Mouse (Mus musculus) heart, embryonic 15.5 days (tissue): ENCODE results near the gene Tfrc. TPM values are rescaled to one million over a fixed set of nuclear protein-coding genes. Genes with fewer than 3 reads are reported as not detected.

Source experiments
- ATAC-seq: fragments of 200-750 bp; cut with Nextera tagmentation; replicated peaks from 2 replicates; pipeline ENCODE4 v1.8.0; 2017; ENCODE audit warnings: low read depth, moderate TSS enrichment; ENCODE audit not compliant: insufficient number of reproducible peaks, insufficient read depth, low FRiP score
- H3K27ac ChIP-seq: fragments of 300-500 bp; sonication (generic); 2 replicates; pipeline ENCODE4 v1.5.1; 2015; ENCODE audit warnings: mild to moderate bottlenecking, inconsistent platforms
- H3K27me3 ChIP-seq: fragments of 300-500 bp; sonication (generic); 2 replicates; pipeline ENCODE4 v1.6.1; 2015; ENCODE audit warnings: inconsistent platforms
- H3K36me3 ChIP-seq: fragments of 300-500 bp; sonication (generic); 2 replicates; pipeline ENCODE4 v1.6.1; 2015; ENCODE audit warnings: mild to moderate bottlenecking, inconsistent platforms
- H3K4me1 ChIP-seq: fragments of 300-500 bp; sonication (generic); replicated peaks from 2 replicates; pipeline ENCODE4 v1.6.1; 2015; ENCODE audit warnings: inconsistent platforms
- H3K4me2 ChIP-seq: fragments of 300-500 bp; sonication (generic); 2 replicates; pipeline ENCODE4 v1.6.1; 2015; ENCODE audit warnings: inconsistent platforms, mild to moderate bottlenecking, moderate library complexity
- H3K4me3 ChIP-seq: fragments of 300-500 bp; sonication (generic); 2 replicates; pipeline ENCODE4 v1.5.1; 2015; ENCODE audit warnings: mild to moderate bottlenecking, inconsistent platforms
- H3K9ac ChIP-seq: fragments of 300-500 bp; sonication (generic); 2 replicates; pipeline ENCODE4 v1.6.1; 2015; ENCODE audit warnings: mild to moderate bottlenecking, inconsistent platforms
- H3K9me3 ChIP-seq: fragments of 300-500 bp; sonication (generic); replicated peaks from 2 replicates; pipeline ENCODE4 v1.6.1; 2016; ENCODE audit warnings: inconsistent platforms
- WGBS: fragments of 180-500 bp; shearing (Covaris S2); methylation state at CpG from one replicate; pipeline ENCODE4 v1.1.7; 2015; ENCODE audit warnings: mixed read lengths; 5-methylcytosine and 5-hydroxymethylcytosine counted together
- polyA plus RNA-seq: library from polyadenylated mRNA; unstranded; fragments of >200 nt; fragmentation: Nextera tagmentation; extraction: Ambion mirVana; gene quantifications from 2 replicates; pipeline ENCODE4 v1.2.1, GENCODE M21; 2015

Gene Tfrc
- polyA plus RNA-seq, 1 experiment from 2014 or later = 34.8 TPM

GRCm38 (mm10) chr16:32593916-32594315 is 14.8 kb upstream of the Tfrc start:
- no peak overlapping the region for H3K9ac ChIP-seq
- no peak overlapping the region for H3K4me2 ChIP-seq
- no peaks in the 10 kb centered on the region for H3K27me3 ChIP-seq
- no peaks in the 10 kb centered on the region for H3K36me3 ChIP-seq
- H3K9me3 ChIP-seq = no peaks in the 10 kb centered on the region
- H3K4me1 ChIP-seq = peaks cover 5% of the 10 kb centered on the region
- ATAC-seq = no peak
- 68% methylated on average over 5 of the region's 5 CpGs for WGBS
- no peak overlapping the region for H3K27ac ChIP-seq
- no peak overlapping the region for H3K4me3 ChIP-seq

- no peak overlapping the region for H3K9ac ChIP-seq
- no peaks in the 10 kb centered on the region for H3K9me3 ChIP-seq
- no peak for ATAC-seq
- H3K4me1 ChIP-seq = peaks cover 5% of the 10 kb centered on the region
- no peak overlapping the region for H3K4me2 ChIP-seq
- no peaks in the 10 kb centered on the region for H3K27me3 ChIP-seq
- no peak overlapping the region for H3K27ac ChIP-seq
- 60% methylated on average over 5 of the region's 5 CpGs for WGBS
- no peak overlapping the region for H3K4me3 ChIP-seq
- H3K36me3 ChIP-seq = no peaks in the 10 kb centered on the region
These were observed 14.0 kb upstream of the Tfrc start for GRCm38 (mm10) chr16:32594701-32595100.

DNA sequence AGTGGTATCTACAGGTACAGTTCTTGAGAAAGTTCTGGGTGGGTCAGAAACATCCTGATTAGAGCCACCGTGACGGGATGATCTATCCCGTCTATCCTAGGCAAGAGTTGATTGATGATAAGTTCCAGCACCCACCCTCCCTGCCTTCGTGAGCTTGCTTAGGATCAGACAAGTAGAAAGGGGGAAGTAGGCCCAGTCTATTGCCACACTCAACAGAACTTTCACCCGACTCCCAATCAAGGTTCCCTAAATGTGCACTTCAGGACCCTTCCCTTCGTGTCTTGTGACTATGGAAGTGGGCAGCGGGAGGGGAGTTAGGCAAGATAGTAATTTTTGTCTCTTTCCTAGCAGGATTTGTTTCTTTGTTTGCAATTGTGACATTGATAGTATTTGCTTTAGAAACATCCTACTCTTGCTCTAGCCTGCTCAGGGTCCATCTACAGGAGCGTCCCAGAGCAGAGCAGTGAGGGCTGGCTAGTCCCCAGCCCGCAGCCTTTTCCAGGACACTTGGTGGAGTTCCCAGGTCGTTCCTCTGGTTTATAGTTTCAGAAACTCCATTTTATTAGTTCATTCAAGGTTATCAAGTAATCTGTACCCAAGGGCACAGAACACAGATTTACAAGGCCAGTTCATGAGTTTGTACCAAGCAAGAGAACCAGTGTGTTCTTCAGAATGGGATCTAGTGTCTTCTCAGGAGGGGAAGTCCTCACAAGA is 13.4 kb upstream of the Tfrc start:
- H3K27me3 ChIP-seq = no peaks in the 10 kb centered on the region
- no peaks in the 10 kb centered on the region for H3K36me3 ChIP-seq
- 83% methylated on average over 10 of the region's 10 CpGs for WGBS
- ATAC-seq = no peak
- H3K9ac ChIP-seq = no peak overlapping the region
- no peak overlapping the region for H3K4me2 ChIP-seq
- no peaks in the 10 kb centered on the region for H3K9me3 ChIP-seq
- H3K4me1 ChIP-seq = peaks cover 5% of the 10 kb centered on the region
- H3K4me3 ChIP-seq = no peak overlapping the region
- H3K27ac ChIP-seq = no peak overlapping the region

DNA sequence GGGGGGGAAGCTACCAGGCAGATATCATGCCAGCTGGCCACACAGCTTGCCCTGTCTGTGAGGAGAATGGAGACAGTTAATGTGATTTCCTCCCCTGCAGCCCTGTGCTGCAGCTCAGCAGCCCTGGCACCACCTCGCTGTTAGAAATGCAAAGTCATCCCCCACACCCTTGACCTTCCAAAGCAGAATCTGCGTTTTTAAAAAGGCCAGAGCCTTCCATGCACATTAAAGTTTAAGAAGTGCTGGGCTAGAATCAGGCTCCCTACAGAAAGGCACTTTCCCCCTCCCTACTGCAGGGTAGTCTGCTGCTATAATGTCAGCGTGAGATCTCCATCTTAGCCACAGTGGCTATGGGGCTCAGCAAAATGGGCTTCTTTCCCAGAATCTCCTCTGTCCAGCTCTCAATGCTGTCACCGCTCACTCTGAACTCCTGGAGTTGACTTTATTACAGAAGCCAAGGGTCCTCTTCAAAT is 10.8 kb upstream of the Tfrc start:
- Histone ChIP-seq H3K4me2 (no peak overlapping the region), H3K4me3 (no peak overlapping the region), H3K27ac (peak overlapping the region; percentile 19; the same call in 1 of the 2 replicates), H3K36me3 (no peaks in the 10 kb centered on the region), H3K4me1 (peaks cover 5% of the 10 kb centered on the region), H3K9me3 (no peaks in the 10 kb centered on the region), H3K27me3 (no peaks in the 10 kb centered on the region), H3K9ac (no peak overlapping the region)
- no peak for ATAC-seq
- WGBS = 18% methylated on average over 4 of the region's 4 CpGs

GRCm38 (mm10) chr16:32599151-32599550 is 9.6 kb upstream of the Tfrc start:
- Histone ChIP-seq H3K4me2 (no peak overlapping the region), H3K27ac (no peak overlapping the region), H3K9me3 (no peaks in the 10 kb centered on the region), H3K4me3 (no peak overlapping the region), H3K27me3 (no peaks in the 10 kb centered on the region), H3K4me1 (peaks cover 5% of the 10 kb centered on the region), H3K36me3 (no peaks in the 10 kb centered on the region), H3K9ac (no peak overlapping the region)
- 86% methylated on average over 1 of the region's 1 CpGs for WGBS
- no peak for ATAC-seq

- no peak for ATAC-seq
- H3K27ac ChIP-seq = no peak overlapping the region
- H3K9ac ChIP-seq = no peak overlapping the region
- no peaks in the 10 kb centered on the region for H3K36me3 ChIP-seq
- no peaks in the 10 kb centered on the region for H3K27me3 ChIP-seq
- 69% methylated on average over 3 of the region's 3 CpGs for WGBS
- no peaks in the 10 kb centered on the region for H3K9me3 ChIP-seq
- no peak overlapping the region for H3K4me3 ChIP-seq
- peaks cover 5% of the 10 kb centered on the region for H3K4me1 ChIP-seq
- H3K4me2 ChIP-seq = no peak overlapping the region
These were observed 6.5 kb upstream of the Tfrc start for GRCm38 (mm10) chr16:32602193-32602685.

DNA sequence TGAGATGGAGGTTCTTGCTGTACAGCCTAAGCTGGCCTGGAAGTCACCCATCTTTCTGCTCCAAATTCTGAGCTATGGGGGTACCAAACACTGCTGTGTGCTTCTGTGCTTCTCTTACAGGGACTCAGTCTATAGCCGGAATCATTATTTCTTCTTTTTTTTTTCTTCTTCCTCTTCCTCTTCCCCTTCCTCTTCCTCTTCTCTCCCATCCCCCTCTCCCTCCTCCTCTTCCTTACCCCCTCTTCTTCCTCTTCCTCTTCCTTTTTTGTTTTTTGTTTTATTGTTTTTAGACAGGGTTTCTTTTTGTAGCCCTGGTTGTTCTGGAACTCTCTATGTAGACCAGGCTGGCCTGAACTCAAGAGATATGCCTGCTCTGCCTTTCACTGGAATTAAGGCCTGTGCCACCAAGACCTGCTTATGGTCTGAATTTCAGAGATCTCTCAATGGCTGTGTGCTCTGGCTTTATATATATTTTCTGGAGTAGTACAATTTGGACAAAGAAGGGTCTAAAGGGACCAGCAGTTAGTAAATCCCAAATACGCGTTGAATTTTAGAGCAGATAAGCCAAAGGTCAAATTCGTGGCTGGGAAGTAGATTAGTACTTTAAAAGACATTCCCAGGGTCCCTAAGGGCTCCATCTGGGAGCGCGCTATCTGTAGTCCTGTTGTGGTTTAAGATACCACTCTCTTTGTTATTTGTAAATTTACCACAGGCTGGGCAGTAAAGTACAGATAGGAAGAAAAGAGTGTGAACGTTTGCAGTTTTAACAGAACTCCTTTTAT is 967 bp upstream of the Tfrc start:
- Histone ChIP-seq H3K4me2 (peak overlapping the region; percentile 93; the same call in 1 of the 2 replicates), H3K27me3 (no peaks in the 10 kb centered on the region), H3K27ac (peak overlapping the region; percentile 97), H3K4me3 (no peak overlapping the region), H3K9ac (no peak overlapping the region), H3K36me3 (no peaks in the 10 kb centered on the region), H3K4me1 (peaks cover 15% of the 10 kb centered on the region), H3K9me3 (no peaks in the 10 kb centered on the region)
- ATAC-seq = no peak
- 43% methylated on average over 7 of the region's 7 CpGs for WGBS

- H3K9me3 ChIP-seq = no peaks in the 10 kb centered on the region
- H3K4me3 ChIP-seq = peak overlapping the region; percentile 95
- H3K36me3 ChIP-seq = no peaks in the 10 kb centered on the region
- 7% methylated on average over 8 of the region's 8 CpGs for WGBS
- no peak for ATAC-seq
- H3K9ac ChIP-seq = no peak overlapping the region
- peaks cover 15% of the 10 kb centered on the region for H3K4me1 ChIP-seq
- no peaks in the 10 kb centered on the region for H3K27me3 ChIP-seq
- peak overlapping the region; percentile 97 for H3K27ac ChIP-seq
- H3K4me2 ChIP-seq = peak overlapping the region; percentile 93
These were observed 392 bp upstream of the Tfrc start for GRCm38 (mm10) chr16:32608344-32608711.

GRCm38 (mm10) chr16:32609401-32609779 is 670 bp downstream of the Tfrc start:
- peak overlapping the region; percentile 93 for H3K4me2 ChIP-seq
- peaks cover 4% of the 10 kb centered on the region for H3K36me3 ChIP-seq
- peaks cover 15% of the 10 kb centered on the region for H3K4me1 ChIP-seq
- no peaks in the 10 kb centered on the region for H3K9me3 ChIP-seq
- H3K9ac ChIP-seq = peak overlapping the region; percentile 90
- ATAC-seq = no peak
- H3K27ac ChIP-seq = peak overlapping the region; percentile 97
- peak overlapping the region; percentile 95 for H3K4me3 ChIP-seq
- WGBS = under 1% methylated on average over 14 of the region's 14 CpGs
- H3K27me3 ChIP-seq = no peaks in the 10 kb centered on the region

- peaks cover 15% of the 10 kb centered on the region for H3K4me1 ChIP-seq
- no peaks in the 10 kb centered on the region for H3K27me3 ChIP-seq
- ATAC-seq = no peak
- H3K9me3 ChIP-seq = no peaks in the 10 kb centered on the region
- H3K4me2 ChIP-seq = peak overlapping the region; percentile 93
- peaks cover 14% of the 10 kb centered on the region for H3K36me3 ChIP-seq
- peak overlapping the region; percentile 95 for H3K4me3 ChIP-seq
- peak overlapping the region; percentile 90; the same call in 1 of the 2 replicates for H3K9ac ChIP-seq
- H3K27ac ChIP-seq = no peak overlapping the region
- WGBS = 57% methylated on average over 5 of the region's 5 CpGs
These were observed 1.9 kb downstream of the Tfrc start for GRCm38 (mm10) chr16:32610460-32611255.

DNA sequence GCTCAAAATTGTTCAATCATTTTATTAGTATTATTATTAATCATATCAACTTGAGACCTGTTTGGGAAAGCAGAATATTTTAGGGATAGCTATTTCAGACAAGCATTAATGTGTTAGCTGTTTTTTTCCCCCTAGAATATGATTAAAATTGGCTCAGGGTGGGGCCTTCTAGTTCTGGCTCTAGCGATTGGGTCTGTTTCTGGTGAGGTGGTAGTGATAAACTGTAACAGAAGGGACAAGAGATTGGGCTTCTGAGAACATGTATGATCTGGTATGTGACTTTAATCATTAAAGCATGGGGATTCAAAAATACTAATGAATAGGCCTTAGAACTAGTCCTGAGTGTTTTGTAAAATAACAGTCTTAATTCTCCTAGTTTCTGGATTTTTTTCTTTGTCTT is 3.3 kb downstream of the Tfrc start:
- no peaks in the 10 kb centered on the region for H3K9me3 ChIP-seq
- H3K27ac ChIP-seq = no peak overlapping the region
- peaks cover 15% of the 10 kb centered on the region for H3K4me1 ChIP-seq
- peaks cover 23% of the 10 kb centered on the region for H3K36me3 ChIP-seq
- no peak overlapping the region for H3K4me2 ChIP-seq
- H3K9ac ChIP-seq = no peak overlapping the region
- no peaks in the 10 kb centered on the region for H3K27me3 ChIP-seq
- no peak for ATAC-seq
- H3K4me3 ChIP-seq = no peak overlapping the region
- WGBS = 41% methylated on average over 1 of the region's 1 CpGs
